Mouse (Mus musculus) CH12.LX (cell line): ENCODE measurements around the gene Kcnk16. TPM values are rescaled to one million over a fixed set of nuclear protein-coding genes. Genes with fewer than 3 reads are reported as not detected.

ENCODE experiments used
- DNase-seq: peaks from one replicate; pipeline ENCODE4 v3.0.0-alpha.2; 2013; ENCODE audit errors: extremely low read depth
- H3K27ac ChIP-seq: 2 replicates; pipeline ENCODE4 v1.5.1; 2012; ENCODE audit warnings: low read depth, mild to moderate bottlenecking, control low read depth, moderate library complexity; ENCODE audit not compliant: insufficient read depth
- H3K27me3 ChIP-seq: replicated peaks from 2 replicates; pipeline ENCODE3; 2012; ENCODE audit warnings: inconsistent platforms
- H3K36me3 ChIP-seq, 2 experiments: replicated peaks in 1 of 2; 2 replicates each; pipeline versions ENCODE3 to v1.6.1; 2012; ENCODE audit warnings: inconsistent platforms in 1 of 2, low read length in 1 of 2, mild to moderate bottlenecking in 1 of 2, mixed read lengths in 1 of 2, moderate library complexity in 1 of 2; ENCODE audit not compliant: control insufficient read depth in 1 of 2, insufficient read depth in 1 of 2
- H3K4me1 ChIP-seq, 2 experiments: 2 replicates each; pipeline ENCODE4 v1.6.1; 2012; ENCODE audit warnings: inconsistent platforms in 1 of 2, moderate library complexity in 1 of 2; ENCODE audit not compliant: insufficient read depth in 2 of 2, control insufficient read depth in 1 of 2
- H3K4me2 ChIP-seq: 2 replicates; pipeline ENCODE4 v1.6.1; 2012; ENCODE audit warnings: low read depth, mild to moderate bottlenecking, control low read depth; ENCODE audit not compliant: poor library complexity, insufficient read depth, severe bottlenecking
- H3K4me3 ChIP-seq, 3 experiments: fragments of 150-350 bp in 1 of 3; sonication (generic) in 1 of 3; replicated peaks in 1 of 3; 2 replicates each; pipeline versions ENCODE3 to v1.5.1; 2011 to 2012; ENCODE audit warnings: low read depth in 2 of 3, low read length in 2 of 3, mild to moderate bottlenecking in 2 of 3, moderate library complexity in 2 of 3, control low read depth in 1 of 3, improper control_type of control experiment in 1 of 3, inconsistent platforms in 1 of 3, mixed read lengths in 1 of 3; ENCODE audit not compliant: poor library complexity in 1 of 3
- H3K79me2 ChIP-seq: replicated peaks from 2 replicates; pipeline ENCODE4 v1.6.1; 2012; ENCODE audit warnings: mild to moderate bottlenecking, moderate library complexity; ENCODE audit not compliant: control insufficient read depth, poor library complexity, insufficient read depth, severe bottlenecking; ENCODE audit errors: extremely low read depth
- H3K9ac ChIP-seq: 2 replicates; pipeline ENCODE4 v1.6.1; 2012; ENCODE audit warnings: low read depth, mild to moderate bottlenecking, control low read depth, moderate library complexity; ENCODE audit not compliant: insufficient read depth
- H3K9me3 ChIP-seq: replicated peaks from 2 replicates; pipeline ENCODE3; 2012; ENCODE audit warnings: low read length, inconsistent platforms, mixed read lengths
- BHLHE40 ChIP-seq: IDR thresholded peaks from 2 replicates; pipeline ENCODE4 v1.6.1; 2011; ENCODE audit warnings: mild to moderate bottlenecking, low read depth, low read length, improper control_type of control experiment
- CTCF ChIP-seq, 2 experiments: IDR thresholded peaks in 1 of 2; conservative IDR thresholded peaks in 1 of 2; 2 replicates each; pipeline ENCODE4 v1.5.1; 2011 to 2012; ENCODE audit warnings: low read depth in 2 of 2, low read length in 2 of 2, improper control_type of control experiment in 1 of 2, inconsistent platforms in 1 of 2, mild to moderate bottlenecking in 1 of 2, moderate library complexity in 1 of 2
- E2F4 ChIP-seq: IDR thresholded peaks from 2 replicates; pipeline ENCODE4 v1.6.1; 2011; ENCODE audit warnings: low read depth, low read length, improper control_type of control experiment; ENCODE audit not compliant: insufficient replicate concordance
- ELF1 ChIP-seq: IDR thresholded peaks from 2 replicates; pipeline ENCODE4 v1.6.1; 2014; ENCODE audit warnings: low read depth, mild to moderate bottlenecking, inconsistent platforms, low read length, improper control_type of control experiment
- GABPA ChIP-seq: IDR thresholded peaks from 2 replicates; pipeline ENCODE4 v1.6.1; 2012; ENCODE audit warnings: low read depth, low read length, improper control_type of control experiment, inconsistent platforms; ENCODE audit not compliant: insufficient replicate concordance
- IRF4 ChIP-seq: IDR thresholded peaks from 2 replicates; pipeline ENCODE4 v1.6.1; 2014; ENCODE audit warnings: low read depth, mild to moderate bottlenecking, inconsistent platforms, low read length, improper control_type of control experiment
- JUN ChIP-seq: IDR thresholded peaks from 2 replicates; pipeline ENCODE4 v1.6.1; 2011; ENCODE audit warnings: low read depth, mild to moderate bottlenecking, low read length, improper control_type of control experiment, moderate library complexity; ENCODE audit not compliant: insufficient read depth
- JUND ChIP-seq: conservative IDR thresholded peaks from 2 replicates; pipeline ENCODE4 v1.6.1; 2011; ENCODE audit warnings: low read depth, low read length, improper control_type of control experiment
- MAZ ChIP-seq: IDR thresholded peaks from 2 replicates; pipeline ENCODE4 v1.6.1; 2012; ENCODE audit warnings: low read depth, mild to moderate bottlenecking, inconsistent platforms, low read length, improper control_type of control experiment, moderate library complexity
- MEF2A ChIP-seq: IDR thresholded peaks from 2 replicates; pipeline ENCODE4 v1.6.1; 2014; ENCODE audit warnings: low read depth, mild to moderate bottlenecking, inconsistent platforms, low read length, improper control_type of control experiment, borderline replicate concordance
- NELFE ChIP-seq: IDR thresholded peaks from 2 replicates; pipeline ENCODE4 v1.6.1; 2011; ENCODE audit warnings: low read depth, low read length, improper control_type of control experiment
- NRF1 ChIP-seq: IDR thresholded peaks from 2 replicates; pipeline ENCODE4 v1.6.1; 2014; ENCODE audit warnings: low read depth, mild to moderate bottlenecking, inconsistent platforms, low read length, improper control_type of control experiment, moderate library complexity
- RCOR1 ChIP-seq: conservative IDR thresholded peaks from 2 replicates; pipeline ENCODE4 v1.6.1; 2012; ENCODE audit warnings: low read depth, mild to moderate bottlenecking, inconsistent platforms, low read length, improper control_type of control experiment
- SIN3A ChIP-seq: IDR thresholded peaks from 2 replicates; pipeline ENCODE4 v1.6.1; 2012; ENCODE audit warnings: low read length, improper control_type of control experiment, inconsistent platforms
- TCF12 ChIP-seq: IDR thresholded peaks from 2 replicates; pipeline ENCODE4 v1.6.1; 2014; ENCODE audit warnings: low read depth, mild to moderate bottlenecking, inconsistent platforms, low read length, improper control_type of control experiment
- UBTF ChIP-seq: IDR thresholded peaks from 2 replicates; pipeline ENCODE4 v1.6.1; 2012; ENCODE audit warnings: low read depth, mild to moderate bottlenecking, inconsistent platforms, low read length, improper control_type of control experiment, moderate library complexity
- USF2 ChIP-seq: conservative IDR thresholded peaks from 2 replicates; pipeline ENCODE4 v1.6.1; 2011; ENCODE audit warnings: low read depth, low read length, improper control_type of control experiment
- ZC3H11A ChIP-seq: IDR thresholded peaks from 2 replicates; pipeline ENCODE4 v1.6.1; 2012; ENCODE audit warnings: low read depth, mild to moderate bottlenecking, inconsistent platforms, low read length, improper control_type of control experiment
- ZNF384 ChIP-seq: IDR thresholded peaks from 2 replicates; pipeline ENCODE4 v1.6.1; 2012; ENCODE audit warnings: low read depth, low read length, improper control_type of control experiment, inconsistent platforms
- dilution Hi-C: fragments of 300-500 bp; cut with MboI; formaldehyde crosslinking; loops from 2 replicates; pipeline ENCODE4 v1.14.3; 2020; ENCODE audit warnings: low sequenced_read_pairs; ENCODE audit not compliant: extremely low pct_unique_long_range_greater_than_20kb, extremely low pct_ligation_motif_present
- in situ Hi-C: fragments of 300-500 bp; cut with MboI; formaldehyde crosslinking; loops from 3 replicates; pipeline ENCODE4 v1.14.3; 2019; ENCODE audit warnings: low sequenced_read_pairs, low pct_ligation_motif_present, low pct_unique_long_range_greater_than_20kb, mixed read lengths
- polyA plus RNA-seq: library from polyadenylated mRNA; unstranded; fragments of >175 nt; gene quantifications from 2 replicates; pipeline ENCODE4 v1.2.1, GENCODE M21; 2012; ENCODE audit warnings: low read depth; ENCODE audit not compliant: insufficient read length
- total RNA-seq, 2 experiments: library from RNA; depleted of rRNA; stranded (reverse); fragments of 300-350 nt in 1 of 2; fragments of >200 nt in 1 of 2; gene quantifications; 2 replicates each; pipeline ENCODE4 v1.2.3; 2012 to 2014

The Kcnk16 gene
- total and polyA plus RNA-seq, 3 experiments, result not detected

- no peaks in the 10 kb centered on the region for H3K79me2 ChIP-seq
- DNase-seq, result no peak
- no peak for TF ChIP-seq JUND
- no peak for TF ChIP-seq RCOR1
- TF ChIP-seq CTCF (conservative IDR thresholded peaks at IDR 0.05 in 1 of 2, IDR thresholded peaks at IDR 0.05 in 1 of 2; ENCODE audit: low read depth in 2 of 2, low read length in 2 of 2), result no peak
- no peak for TF ChIP-seq IRF4
- no peak for TF ChIP-seq NRF1
- TF ChIP-seq MEF2A, result no peak
- no peak for TF ChIP-seq ZNF384
- TF ChIP-seq ELF1, result no peak
- TF ChIP-seq SIN3A, result no peak
- TF ChIP-seq ZC3H11A, result no peak
- no peak for TF ChIP-seq E2F4
- no peak for TF ChIP-seq JUN
- TF ChIP-seq MAZ, result no peak
- no peak for TF ChIP-seq USF2
- peaks cover 0 to 5% of the 10 kb centered on the region in 2 experiments; a peak in 2 of 4 replicates for H3K4me1 ChIP-seq
- no peaks in the 10 kb centered on the region for H3K36me3 ChIP-seq
- H3K27ac ChIP-seq, result no peak overlapping the region
- in situ Hi-C loops, result loop anchor here (5.0 to 25.0 kb wide), 3 partner anchors 35 to 535 kb away; no protein-coding TSS in a partner anchor
- no peak overlapping the region for H3K4me3 ChIP-seq
- H3K4me2 ChIP-seq, result no peak overlapping the region
- H3K9ac ChIP-seq, result no peak overlapping the region
- no peaks in the 10 kb centered on the region for H3K9me3 ChIP-seq
- dilution Hi-C loops, result no loop called here
- H3K27me3 ChIP-seq, result peaks cover 31% of the 10 kb centered on the region
Observed at GRCm38 (mm10) chr14:20246811-20247266, 22.2 kb downstream of the Kcnk16 start.

- no peaks in the 10 kb centered on the region for H3K79me2 ChIP-seq
- H3K27ac ChIP-seq, result no peak overlapping the region
- H3K9me3 ChIP-seq, result peaks cover 3% of the 10 kb centered on the region
- in situ Hi-C loops, result loop anchor here (5.0 to 25.0 kb wide), 3 partner anchors 34 to 534 kb away; no protein-coding TSS in a partner anchor
- DNase-seq, result no peak
- no peaks in the 10 kb centered on the region for H3K4me1 ChIP-seq
- H3K36me3 ChIP-seq, result no peaks in the 10 kb centered on the region
- dilution Hi-C loops, result no loop called here
- no peak overlapping the region for H3K4me2 ChIP-seq
- H3K27me3 ChIP-seq, result peaks cover 31% of the 10 kb centered on the region
- no peak for TF ChIP-seq NRF1
- TF ChIP-seq BHLHE40, result no peak
- TF ChIP-seq IRF4, result no peak
- TF ChIP-seq UBTF, result no peak
- no peak for TF ChIP-seq ELF1
- TF ChIP-seq GABPA, result no peak
- TF ChIP-seq E2F4, result no peak
- TF ChIP-seq NELFE, result no peak
- no peak for TF ChIP-seq TCF12
- H3K4me3 ChIP-seq, result no peak overlapping the region
- no peak overlapping the region for H3K9ac ChIP-seq
Observed at GRCm38 (mm10) chr14:20245861-20246260, 23.1 kb downstream of the Kcnk16 start.
